Mouse (Mus musculus) layer of hippocampus, adult 2 months (tissue): Measurements from ENCODE around the gene Cd24a. TPM values are rescaled to one million over a fixed set of nuclear protein-coding genes. Genes with fewer than 3 reads are reported as not detected.

Source experiments
- DNase-seq, 2 experiments: peaks; one replicate each; pipeline ENCODE4 v3.0.0; 2022; ENCODE audit warnings: low spot score in 2 of 2
- H3K27ac ChIP-seq: fragments of 200-600 bp; 2 replicates; pipeline ENCODE4 v1.8.1; 2022
- H3K4me3 ChIP-seq: fragments of 200-600 bp; 2 replicates; pipeline ENCODE4 v1.8.1; 2022; ENCODE audit warnings: mild to moderate bottlenecking
- CTCF ChIP-seq: fragments of 200-600 bp; conservative IDR thresholded peaks from 2 replicates; pipeline ENCODE4 v1.8.1; 2022; ENCODE audit warnings: antibody characterized with exemption, mild to moderate bottlenecking, moderate library complexity
- total RNA-seq, 2 experiments: library from RNA; stranded (reverse); gene quantifications; 2 replicates each; pipeline ENCODE4 v1.2.3; 2021

The Cd24a gene
- total RNA-seq, 2 experiments from 2014 or later, result 7.3 to 10.2 TPM

GRCm38 (mm10) chr10:43593182-43593581, 15.1 kb downstream of the Cd24a start:
- TF ChIP-seq CTCF, result no peak
- no peak overlapping the region for H3K27ac ChIP-seq
- H3K4me3 ChIP-seq, result no peak overlapping the region
- no peak for DNase-seq

DNA sequence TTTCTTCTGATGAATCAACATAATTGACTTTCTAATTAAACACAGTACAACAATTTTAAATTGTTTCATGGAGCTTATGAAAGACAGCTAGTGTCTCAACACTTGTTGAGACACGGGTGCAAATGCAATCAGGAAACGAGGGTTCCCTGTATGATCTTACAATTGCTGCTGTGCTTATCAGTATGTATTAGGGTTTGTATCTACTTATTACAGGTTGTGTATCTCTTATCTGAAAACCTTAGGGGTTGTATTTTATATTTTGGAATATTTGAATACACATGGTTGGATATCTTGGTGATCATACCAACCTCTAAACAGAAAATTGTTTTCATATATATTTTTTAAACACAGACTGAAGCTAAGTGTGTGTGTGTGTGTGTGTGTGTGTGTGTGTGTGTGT, 16.1 kb downstream of the Cd24a start:
- no peak for DNase-seq
- H3K4me3 ChIP-seq, result no peak overlapping the region
- no peak for TF ChIP-seq CTCF

GRCm38 (mm10) chr10:43594894-43595293, 16.8 kb downstream of the Cd24a start:
- Histone ChIP-seq H3K4me3 (no peak overlapping the region), H3K27ac (no peak overlapping the region)
- DNase-seq, result no peak
- TF ChIP-seq CTCF, result no peak

More for the DNA sequence above, 16.1 kb downstream of the Cd24a start:
- H3K27ac ChIP-seq, result no peak overlapping the region

- Histone ChIP-seq H3K27ac (no peak overlapping the region), H3K4me3 (no peak overlapping the region)
- no peak for DNase-seq
- TF ChIP-seq CTCF, result no peak
Measured at GRCm38 (mm10) chr10:43598067-43598726, 20.1 kb downstream of the Cd24a start.

DNA sequence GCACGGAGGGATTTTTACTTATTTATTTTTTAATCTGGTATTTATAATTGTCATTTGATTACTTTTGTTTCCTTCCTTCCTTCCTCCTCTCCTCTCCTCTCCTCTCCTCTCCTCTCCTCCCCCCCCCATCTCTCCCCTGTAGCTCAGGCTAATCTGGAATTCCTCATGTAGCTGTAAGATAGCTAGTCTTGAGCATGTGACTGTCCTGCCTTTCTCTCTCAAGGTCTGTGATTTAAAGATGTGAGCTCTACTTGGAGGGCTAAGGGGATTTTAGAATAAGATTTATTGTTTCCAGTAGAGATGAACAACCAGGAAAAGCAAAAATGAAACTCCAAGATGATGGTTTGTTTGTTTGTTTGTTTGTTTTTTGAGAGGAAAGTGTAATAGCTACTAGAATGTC, 23.0 kb downstream of the Cd24a start:
- DNase-seq, result no peak
- TF ChIP-seq CTCF, result no peak
- Histone ChIP-seq H3K4me3 (no peak overlapping the region), H3K27ac (no peak overlapping the region)

- Histone ChIP-seq H3K27ac (no peak overlapping the region), H3K4me3 (no peak overlapping the region)
- DNase-seq, result no peak
- TF ChIP-seq CTCF, result no peak
Measured at GRCm38 (mm10) chr10:43601511-43602396, 23.7 kb downstream of the Cd24a start.

- no peak overlapping the region for H3K4me3 ChIP-seq
- no peak overlapping the region for H3K27ac ChIP-seq
- DNase-seq, result no peak
- TF ChIP-seq CTCF, result no peak
Measured at GRCm38 (mm10) chr10:43603975-43604686, 26.0 kb downstream of the Cd24a start.

DNA sequence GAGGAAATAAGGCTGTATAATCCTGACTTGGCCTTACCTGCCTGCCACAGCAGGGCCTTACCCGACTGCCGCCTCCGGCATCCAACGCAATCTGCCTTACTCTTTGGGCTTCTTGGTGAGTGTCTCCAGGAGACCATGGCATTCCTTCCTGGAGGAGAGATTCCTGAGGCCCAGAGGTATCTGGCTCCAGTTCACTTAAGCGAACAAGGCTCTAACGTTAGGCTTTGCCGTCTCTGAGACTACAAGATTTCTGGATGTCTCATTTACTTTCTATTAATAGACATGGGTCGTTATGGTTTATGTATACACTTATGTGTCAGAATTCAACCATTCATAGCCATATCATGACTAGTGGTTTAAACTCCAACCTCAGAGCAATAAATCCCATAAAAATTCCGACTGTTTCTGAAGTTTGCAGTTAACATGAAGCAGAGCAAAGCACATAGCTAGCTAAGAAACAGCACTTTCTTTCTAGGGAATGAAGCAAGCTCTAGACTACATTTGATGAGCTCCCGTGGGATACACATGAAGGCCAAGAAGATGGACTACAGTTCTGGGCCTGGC, 26.7 kb downstream of the Cd24a start:
- DNase-seq, result no peak
- TF ChIP-seq CTCF, result no peak
- Histone ChIP-seq H3K27ac (no peak overlapping the region), H3K4me3 (no peak overlapping the region)

DNA sequence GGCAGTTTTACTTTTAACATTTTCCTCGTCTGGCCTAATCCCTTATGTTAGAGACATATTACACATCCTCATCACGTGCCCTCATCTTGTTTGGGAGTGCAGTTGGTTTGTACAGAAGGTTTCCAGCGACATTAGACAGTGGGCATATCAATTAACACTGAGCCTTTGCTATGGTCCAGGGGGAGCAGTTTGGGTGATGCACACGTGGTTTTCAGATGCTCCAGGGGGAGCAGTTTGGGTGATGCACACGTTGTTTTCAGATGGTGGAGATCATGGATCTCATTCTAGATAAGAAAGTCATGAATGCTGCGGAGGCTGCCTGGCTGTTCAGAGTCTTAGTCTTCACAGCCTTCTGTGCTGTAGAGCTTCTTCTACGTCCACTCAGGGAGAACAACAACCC, 27.8 kb downstream of the Cd24a start:
- TF ChIP-seq CTCF, result no peak
- Histone ChIP-seq H3K4me3 (no peak overlapping the region), H3K27ac (no peak overlapping the region)
- DNase-seq, result no peak

GRCm38 (mm10) chr10:43609507-43609906, 31.4 kb downstream of the Cd24a start:
- no peak overlapping the region for H3K4me3 ChIP-seq
- no peak for DNase-seq
- no peak for TF ChIP-seq CTCF

DNA sequence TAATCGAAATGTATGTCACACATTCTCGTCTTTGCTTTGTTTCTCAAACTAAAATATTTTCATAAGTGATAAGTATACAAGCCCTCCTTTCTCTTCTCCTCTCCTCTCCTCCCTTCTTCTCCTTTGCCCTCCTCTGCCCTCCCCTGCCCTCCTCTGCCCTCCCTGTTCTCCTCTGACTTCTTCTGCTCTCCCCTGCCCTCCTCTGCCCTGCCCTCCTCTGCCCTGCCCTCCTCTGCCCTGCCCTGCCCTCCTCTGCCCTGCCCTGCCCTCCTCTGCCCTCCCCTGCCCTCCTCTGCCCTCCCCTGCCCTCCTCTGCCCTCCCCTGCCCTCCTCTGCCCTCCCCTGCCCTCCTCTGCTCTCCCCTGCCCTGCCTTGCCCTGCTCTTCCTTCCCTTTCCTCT, 31.9 kb downstream of the Cd24a start:
- no peak for TF ChIP-seq CTCF

More at GRCm38 (mm10) chr10:43609507-43609906, 31.4 kb downstream of the Cd24a start:
- no peak overlapping the region for H3K27ac ChIP-seq

DNA sequence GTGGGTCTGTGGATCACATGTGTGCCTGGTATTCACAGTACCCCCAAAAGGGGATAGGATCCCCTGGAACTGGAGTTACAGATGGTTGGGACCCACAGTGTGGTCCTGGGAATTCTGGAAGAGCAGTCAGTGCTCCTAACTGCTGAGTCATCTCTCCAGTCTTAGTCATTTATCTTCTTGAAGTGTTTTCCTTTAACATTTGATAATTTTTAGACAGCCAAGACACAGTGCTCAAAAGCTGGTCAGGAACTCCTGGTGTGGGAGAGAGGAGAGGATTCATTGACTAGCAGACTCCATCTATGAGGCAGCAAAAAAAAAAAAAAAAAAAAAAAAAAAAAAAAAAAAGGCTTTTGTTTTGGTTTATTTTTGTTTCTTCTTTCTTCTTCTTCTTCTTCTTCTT, 33.0 kb downstream of the Cd24a start:
- no peak overlapping the region for H3K4me3 ChIP-seq
- no peak overlapping the region for H3K27ac ChIP-seq
- DNase-seq, result no peak
- TF ChIP-seq CTCF, result no peak

More for the DNA sequence above, 31.9 kb downstream of the Cd24a start:
- H3K4me3 ChIP-seq, result no peak overlapping the region
- no peak overlapping the region for H3K27ac ChIP-seq
- no peak for DNase-seq

DNA sequence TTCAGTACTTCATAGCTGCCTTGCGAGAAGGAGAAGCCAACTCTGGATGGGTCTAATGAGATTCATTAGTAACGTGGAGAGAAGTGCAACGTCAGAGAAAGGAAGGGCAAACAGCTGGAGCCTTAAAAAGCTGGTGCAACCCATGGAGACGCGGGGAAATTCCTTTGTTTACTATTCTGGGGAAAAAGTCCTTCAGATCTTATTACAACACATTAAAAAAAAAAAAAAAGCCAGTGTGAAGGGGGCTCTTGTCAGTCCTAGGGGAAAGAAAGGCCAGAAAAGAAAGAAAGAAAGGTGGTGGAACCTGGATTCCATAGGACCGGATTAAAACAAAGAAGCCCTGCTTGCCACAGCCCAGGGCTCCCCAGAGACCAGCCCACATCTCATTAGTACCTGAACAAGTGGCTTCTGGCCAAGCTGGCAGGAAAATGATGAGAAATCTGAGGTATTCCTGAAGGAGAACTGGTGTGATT, 41.0 kb downstream of the Cd24a start:
- Histone ChIP-seq H3K4me3 (no peak overlapping the region), H3K27ac (no peak overlapping the region)
- DNase-seq, result no peak
- no peak for TF ChIP-seq CTCF
